Mouse (Mus musculus) heart, adult 2 months (tissue): ENCODE data around the gene St13. TPM values are rescaled to one million over a fixed set of nuclear protein-coding genes. Genes with fewer than 3 reads are reported as not detected.
"Not testable (repeated sequence)": the region's sequence is repeated elsewhere in the genome, so short reads cannot be mapped to it uniquely, and the experiment has no call there.

Experiments
- DNase-seq, 2 experiments: peaks; one replicate each; pipeline ENCODE4 v3.0.0; 2021
- H3K27ac ChIP-seq: fragments of 200-600 bp; 2 replicates; pipeline ENCODE4 v1.8.1; 2022
- H3K27me3 ChIP-seq: fragments of 200-500 bp; 2 replicates; pipeline ENCODE4 v1.6.1; 2012; ENCODE audit warnings: mild to moderate bottlenecking, low read length, inconsistent platforms, mixed read lengths; ENCODE audit not compliant: control insufficient read depth, insufficient read depth
- H3K36me3 ChIP-seq: fragments of 200-500 bp; 2 replicates; pipeline ENCODE4 v1.6.1; 2012; ENCODE audit warnings: low read length, inconsistent platforms; ENCODE audit not compliant: control insufficient read depth, insufficient read depth
- H3K4me1 ChIP-seq: fragments of 200-500 bp; 2 replicates; pipeline ENCODE4 v1.6.1; 2011; ENCODE audit warnings: low read length; ENCODE audit not compliant: control insufficient read depth, insufficient read depth
- H3K4me3 ChIP-seq: fragments of 200-600 bp; 2 replicates; pipeline ENCODE4 v1.8.1; 2022
- H3K79me2 ChIP-seq: fragments of 200-500 bp; replicated peaks from 2 replicates; pipeline ENCODE4 v1.6.1; 2012; ENCODE audit warnings: mild to moderate bottlenecking, inconsistent platforms, low read length, moderate library complexity, mixed read lengths; ENCODE audit not compliant: control insufficient read depth, insufficient read depth
- H3K9ac ChIP-seq: fragments of 200-500 bp; 2 replicates; pipeline ENCODE4 v1.6.1; 2012; ENCODE audit warnings: low read depth, mild to moderate bottlenecking, control low read depth, inconsistent platforms, low read length, mixed read lengths
- CTCF ChIP-seq: fragments of 200-600 bp; IDR thresholded peaks from 2 replicates; pipeline ENCODE4 v1.8.1; 2022; ENCODE audit warnings: antibody characterized with exemption, mild to moderate bottlenecking, moderate library complexity
- EP300 ChIP-seq: fragments of 200-500 bp; IDR thresholded peaks from 2 replicates; pipeline ENCODE4 v1.6.1; 2011; ENCODE audit warnings: low read depth, low read length, control low read depth; ENCODE audit not compliant: insufficient read depth
- POLR2A ChIP-seq: fragments of 200-500 bp; IDR thresholded peaks from 2 replicates; pipeline ENCODE4 v1.6.1; 2011; ENCODE audit warnings: mild to moderate bottlenecking, low read depth, low read length, control low read depth; ENCODE audit not compliant: insufficient read depth
- WGBS: fragments of 180-500 bp; shearing (Covaris S2); methylation state at CpG from one replicate; pipeline ENCODE4 v1.1.7; 2018; 5-methylcytosine and 5-hydroxymethylcytosine counted together
- intact Hi-C: fragments of 180-260 bp; cut with DNase I; formaldehyde crosslinking; loops from one replicate; pipeline ENCODE4 v1.15.1; 2025
- polyA plus RNA-seq: library from polyadenylated mRNA; depleted of rRNA; stranded (reverse); fragments of >200 nt; gene quantifications from 2 replicates; pipeline ENCODE4 v1.2.3, GENCODE M21; 2012
- total RNA-seq, 2 experiments: library from RNA; stranded (reverse); gene quantifications; 2 replicates each; pipeline ENCODE4 v1.2.3; 2021

Gene St13
- total and polyA plus RNA-seq, 3 experiments, result 15.8 to 111 (median 108) TPM

GRCm38 (mm10) chr15:81425311-81425710 is 25.4 kb upstream of the St13 start:
- no peak for DNase-seq
- 91% methylated on average over 3 of the region's 3 CpGs for WGBS
- H3K4me3 ChIP-seq, result no peak overlapping the region
- H3K9ac ChIP-seq, result no peak overlapping the region
- H3K27me3 ChIP-seq, result no peaks in the 10 kb centered on the region
- no peaks in the 10 kb centered on the region; the same call in 1 of the 2 replicates for H3K4me1 ChIP-seq
- no peak for TF ChIP-seq CTCF
- no peak for TF ChIP-seq EP300
- no peak for TF ChIP-seq POLR2A
- H3K79me2 ChIP-seq, result no peaks in the 10 kb centered on the region
- no peaks in the 10 kb centered on the region for H3K36me3 ChIP-seq
- intact Hi-C loops, result no loop called here
- H3K27ac ChIP-seq, result no peak overlapping the region

GRCm38 (mm10) chr15:81422156-81422681 is 22.3 kb upstream of the St13 start:
- H3K36me3 ChIP-seq, result no peaks in the 10 kb centered on the region
- no peak overlapping the region for H3K27ac ChIP-seq
- H3K4me1 ChIP-seq, result no peaks in the 10 kb centered on the region; the same call in 1 of the 2 replicates
- DNase-seq, result no peak
- H3K4me3 ChIP-seq, result no peak overlapping the region
- TF ChIP-seq CTCF (no peak), POLR2A (no peak), EP300 (no peak)
- no peaks in the 10 kb centered on the region for H3K27me3 ChIP-seq
- intact Hi-C loops, result no loop called here
- WGBS, result 73% methylated on average over 7 of the region's 7 CpGs
- no peak overlapping the region for H3K9ac ChIP-seq
- no peaks in the 10 kb centered on the region; the same call in 1 of the 2 replicates for H3K79me2 ChIP-seq

- Histone ChIP-seq H3K27ac (no peak overlapping the region), H3K79me2 (no peaks in the 10 kb centered on the region; the same call in 1 of the 2 replicates), H3K4me3 (no peak overlapping the region), H3K36me3 (peaks cover 3% of the 10 kb centered on the region), H3K9ac (no peak overlapping the region), H3K4me1 (no peaks in the 10 kb centered on the region; the same call in 1 of the 2 replicates), H3K27me3 (no peaks in the 10 kb centered on the region)
- TF ChIP-seq EP300 (no peak), POLR2A (no peak), CTCF (no peak)
- WGBS, result 78% methylated on average over 1 of the region's 1 CpGs
- DNase-seq, result no peak
- intact Hi-C loops, result no loop called here
These were observed 21.6 kb upstream of the St13 start for GRCm38 (mm10) chr15:81421454-81421853.

- intact Hi-C loops, result no loop called here
- WGBS, result 76% methylated on average over 4 of the region's 4 CpGs
- no peak for TF ChIP-seq EP300
- TF ChIP-seq POLR2A, result no peak
- no peak for TF ChIP-seq CTCF
- H3K27me3 ChIP-seq, result no peaks in the 10 kb centered on the region
- H3K79me2 ChIP-seq, result no peaks in the 10 kb centered on the region; the same call in 1 of the 2 replicates
- H3K36me3 ChIP-seq, result peaks cover 4% of the 10 kb centered on the region
- no peak overlapping the region for H3K4me3 ChIP-seq
- H3K27ac ChIP-seq, result no peak overlapping the region
- DNase-seq, result no peak
- no peaks in the 10 kb centered on the region; the same call in 1 of the 2 replicates for H3K4me1 ChIP-seq
- no peak overlapping the region for H3K9ac ChIP-seq
These were observed 18.2 kb upstream of the St13 start for GRCm38 (mm10) chr15:81418065-81418464.

- H3K79me2 ChIP-seq, H3K4me3 ChIP-seq, H3K27ac ChIP-seq, H3K4me1 ChIP-seq, H3K27me3 ChIP-seq, H3K9ac ChIP-seq, intact Hi-C loops, H3K36me3 ChIP-seq: not testable (repeated sequence)
- DNase-seq, result peak; percentile 33 to 68
- WGBS, result 10% methylated on average over 22 of the region's 22 CpGs
These were observed 17.0 kb upstream of the St13 start for GRCm38 (mm10) chr15:81416763-81417310.

GRCm38 (mm10) chr15:81408199-81408598 is 8.3 kb upstream of the St13 start, which contains the start of gene Dnajb7:
Gene Dnajb7 (minus strand): TSS chr15:81408299.
- Histone ChIP-seq H3K9ac (no peak within 1 kb of the TSS), H3K27me3 (no peaks in the 10 kb centered on the region), H3K27ac (no peak within 1 kb of the TSS), H3K36me3 (no peaks in the 10 kb centered on the region), H3K4me1 (no peaks in the 10 kb centered on the region), H3K4me3 (no peak within 1 kb of the TSS), H3K79me2 (no peaks in the 10 kb centered on the region; the same call in 1 of the 2 replicates)
- TF ChIP-seq CTCF, result no peak
- TF ChIP-seq EP300, result no peak
- 94% methylated on average over 1 of the region's 1 CpGs for WGBS
- intact Hi-C loops, result no loop called here
- no peak for DNase-seq
